Mouse (Mus musculus) kidney, adult 2 months (tissue): ENCODE measurements around the gene Hps5.

Experiments used
- CTCF ChIP-seq: fragments of 200-500 bp; conservative IDR thresholded peaks from 2 replicates; pipeline ENCODE4 v1.5.1; 2011; ENCODE audit warnings: low read depth, mild to moderate bottlenecking, control low read depth, low read length, moderate library complexity, mixed read lengths; ENCODE audit not compliant: insufficient read depth, insufficient read length
- POLR2A ChIP-seq: fragments of 200-500 bp; IDR thresholded peaks from one replicate; pipeline ENCODE4 v1.6.1; 2011; ENCODE audit warnings: low read depth, low read length, control low read depth

DNA sequence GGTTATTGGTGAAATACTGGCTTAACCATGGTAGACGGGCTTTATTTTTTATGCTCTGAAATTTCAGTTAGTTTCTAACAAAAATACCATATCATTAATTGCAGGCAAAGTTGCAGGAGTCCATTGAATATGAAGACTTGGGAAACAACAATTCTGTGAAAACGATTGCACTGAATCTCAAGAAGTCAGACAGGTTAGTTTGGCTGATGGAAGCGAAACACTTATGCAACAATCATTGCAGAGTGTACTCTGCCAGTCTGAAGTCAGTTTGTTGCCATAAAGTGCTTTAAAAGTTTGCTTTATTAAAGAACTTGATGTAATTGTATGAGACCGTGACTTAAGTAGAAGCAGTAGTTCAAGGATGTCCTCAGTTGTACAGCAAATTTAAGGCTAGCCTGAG lies 18.1 kb upstream of the Hps5 start:
- TF ChIP-seq CTCF (no peak), POLR2A (no peak)
